Mouse (Mus musculus) layer of hippocampus, adult 11-12 months (tissue): Measurements from ENCODE around the gene Mbip.

Experiments used
- DNase-seq: peaks from one replicate; pipeline ENCODE4 v3.0.0; 2022; ENCODE audit warnings: low spot score

Mbip gene

GRCm38 (mm10) chr12:56345367-56346089 lies at the start of gene Mbip:
Gene Mbip (minus strand): TSS chr12:56345894.
- DNase-seq, result peak; percentile 99

- DNase-seq, result no peak
These were observed 42.0 kb upstream of the Mbip start for GRCm38 (mm10) chr12:56387647-56388205.

GRCm38 (mm10) chr12:56386955-56387646 lies 41.4 kb upstream of the Mbip start:
- DNase-seq, result no peak

- DNase-seq, result no peak
These were observed 851 bp downstream of the Mbip start for GRCm38 (mm10) chr12:56344771-56345314.

DNA sequence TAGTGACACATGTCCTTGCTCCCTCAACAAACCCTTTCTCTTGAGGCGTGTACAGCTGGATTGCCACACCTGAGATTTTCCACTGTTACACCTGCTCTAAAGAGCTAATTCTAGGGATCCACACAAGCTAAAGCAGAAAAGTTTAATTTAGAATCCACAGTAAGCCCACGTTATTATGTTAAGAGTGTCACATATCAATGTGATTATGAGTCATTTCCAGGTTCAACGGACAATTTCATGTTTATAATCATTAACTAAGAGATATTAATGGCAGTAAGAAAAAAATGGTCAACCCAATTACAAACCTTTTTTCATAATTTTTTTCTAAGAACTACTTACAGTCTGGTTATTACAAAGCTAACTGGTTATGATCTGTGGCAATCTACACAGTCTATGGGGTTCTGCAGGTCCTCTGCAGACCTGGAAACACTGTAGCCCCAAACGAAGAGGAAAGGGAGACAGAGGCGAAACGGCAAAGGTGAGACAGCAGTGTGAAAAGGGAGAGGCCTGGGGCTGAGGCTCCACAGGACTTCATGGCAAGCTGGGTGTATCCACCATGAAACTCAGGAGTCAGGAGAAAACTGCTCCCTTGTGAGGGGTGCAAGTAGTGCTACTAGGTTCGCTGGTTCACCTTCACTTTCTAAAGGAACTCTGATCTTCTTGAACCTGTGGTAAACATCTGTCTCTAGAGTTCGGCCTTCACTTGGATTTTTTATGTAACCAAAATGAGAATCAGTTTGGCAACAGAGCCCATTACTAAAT lies 6.2 kb downstream of the Mbip start:
- no peak for DNase-seq

GRCm38 (mm10) chr12:56333461-56333860 lies 12.2 kb downstream of the Mbip start:
- DNase-seq, result no peak

- no peak for DNase-seq
These were observed 13.2 kb downstream of the Mbip start for GRCm38 (mm10) chr12:56332475-56332874.

DNA sequence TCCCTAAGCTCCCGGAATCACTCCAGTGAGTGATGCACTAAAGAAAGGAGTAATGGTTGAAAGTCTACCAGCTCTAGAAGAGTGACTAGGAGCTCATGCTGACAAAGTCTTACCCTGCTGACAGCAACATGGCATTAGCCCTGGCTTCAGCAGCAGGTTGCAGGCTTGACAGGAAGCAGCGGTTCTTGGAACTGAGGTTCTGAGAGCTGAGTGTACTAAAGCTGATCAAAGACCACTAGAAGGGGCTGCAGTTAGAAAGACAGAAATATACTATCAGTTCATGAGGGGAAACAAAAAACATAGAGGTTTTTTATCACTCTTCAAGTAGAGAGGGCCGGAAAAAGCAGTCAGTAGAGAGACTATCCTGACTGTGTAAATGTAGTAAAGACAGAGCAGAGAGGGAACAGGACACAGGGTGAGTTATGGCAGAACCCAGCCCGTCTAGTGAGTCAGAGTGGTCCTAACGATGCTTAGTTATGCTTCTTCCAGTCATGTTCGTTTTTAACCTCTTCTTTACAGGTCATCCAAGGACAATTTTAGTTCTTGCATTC lies 18.2 kb downstream of the Mbip start:
- no peak for DNase-seq

GRCm38 (mm10) chr12:56325851-56326250 lies 19.8 kb downstream of the Mbip start:
- no peak for DNase-seq

- no peak for DNase-seq
These were observed 26.8 kb downstream of the Mbip start for GRCm38 (mm10) chr12:56318941-56319340.

DNA sequence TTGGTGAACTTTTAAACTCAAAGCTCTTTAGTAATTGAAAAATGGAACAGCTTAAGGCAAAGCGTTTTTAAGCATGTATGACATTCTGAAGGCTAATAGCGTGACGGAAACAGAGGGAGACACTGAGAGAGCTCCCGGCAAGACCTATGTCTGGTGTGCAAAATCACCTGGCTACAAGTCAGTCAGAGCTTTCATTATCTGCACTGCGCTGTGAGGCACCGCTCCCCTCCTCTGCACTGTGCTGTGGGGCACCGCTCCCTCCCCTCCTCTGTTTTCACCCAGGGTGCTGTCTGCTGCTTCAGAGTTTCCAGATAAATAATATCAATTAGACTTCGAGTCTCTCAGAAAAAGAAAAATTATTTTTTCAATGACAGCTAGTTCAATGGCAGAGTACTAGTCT lies 27.6 kb downstream of the Mbip start:
- no peak for DNase-seq

DNA sequence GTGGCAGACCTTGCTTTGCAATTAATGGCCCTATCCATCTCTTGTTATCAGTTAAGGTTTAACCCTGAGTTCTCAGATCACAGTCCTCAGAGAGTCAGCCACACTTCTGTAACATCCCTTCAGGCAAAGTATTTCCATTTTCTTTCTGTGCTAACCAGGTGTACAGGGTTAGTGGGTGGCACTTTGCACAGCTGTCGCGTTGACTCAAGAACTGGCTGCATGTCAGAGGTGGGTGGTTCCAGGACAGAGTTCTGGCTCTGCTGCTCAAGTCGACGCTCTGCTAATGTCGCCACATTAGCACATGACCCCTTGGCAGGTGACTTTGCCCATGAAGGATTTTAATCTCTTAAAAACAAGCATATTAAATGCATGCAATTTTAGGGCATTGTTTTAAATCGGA lies 39.9 kb downstream of the Mbip start:
- DNase-seq, result no peak

DNA sequence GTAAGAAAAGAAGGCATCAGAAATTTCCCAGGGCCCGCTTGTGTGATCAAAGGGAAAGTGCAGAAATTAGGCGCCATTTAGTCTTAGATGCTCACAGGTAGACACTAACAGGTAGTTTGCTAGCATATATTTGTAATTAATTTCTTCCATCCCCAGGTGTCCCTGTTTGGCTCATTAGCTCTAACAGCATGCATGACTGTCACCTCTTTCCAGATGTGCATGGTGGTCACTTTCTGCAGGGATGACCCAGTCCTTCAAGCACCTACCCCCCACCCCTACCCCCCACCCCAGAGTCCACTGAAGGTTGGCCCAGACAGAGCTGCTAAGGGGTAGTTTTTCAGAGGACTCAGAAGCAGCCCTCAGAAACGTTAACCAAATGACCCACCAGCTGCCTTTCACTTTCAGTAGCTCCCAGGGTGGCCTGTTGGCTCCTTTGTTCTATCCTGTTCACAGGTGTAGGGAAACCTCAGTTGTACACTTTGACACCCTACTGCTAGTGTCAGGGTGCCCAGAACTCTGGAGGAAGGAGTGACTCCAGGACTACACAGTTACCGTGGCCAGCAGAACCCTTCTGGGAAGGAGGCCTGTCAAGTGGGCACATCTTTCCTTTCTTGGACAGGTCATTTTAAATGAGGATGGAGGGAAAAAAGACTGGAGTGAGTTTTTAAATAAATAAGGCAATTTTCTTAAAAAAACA lies 43.2 kb downstream of the Mbip start:
- no peak for DNase-seq

DNA sequence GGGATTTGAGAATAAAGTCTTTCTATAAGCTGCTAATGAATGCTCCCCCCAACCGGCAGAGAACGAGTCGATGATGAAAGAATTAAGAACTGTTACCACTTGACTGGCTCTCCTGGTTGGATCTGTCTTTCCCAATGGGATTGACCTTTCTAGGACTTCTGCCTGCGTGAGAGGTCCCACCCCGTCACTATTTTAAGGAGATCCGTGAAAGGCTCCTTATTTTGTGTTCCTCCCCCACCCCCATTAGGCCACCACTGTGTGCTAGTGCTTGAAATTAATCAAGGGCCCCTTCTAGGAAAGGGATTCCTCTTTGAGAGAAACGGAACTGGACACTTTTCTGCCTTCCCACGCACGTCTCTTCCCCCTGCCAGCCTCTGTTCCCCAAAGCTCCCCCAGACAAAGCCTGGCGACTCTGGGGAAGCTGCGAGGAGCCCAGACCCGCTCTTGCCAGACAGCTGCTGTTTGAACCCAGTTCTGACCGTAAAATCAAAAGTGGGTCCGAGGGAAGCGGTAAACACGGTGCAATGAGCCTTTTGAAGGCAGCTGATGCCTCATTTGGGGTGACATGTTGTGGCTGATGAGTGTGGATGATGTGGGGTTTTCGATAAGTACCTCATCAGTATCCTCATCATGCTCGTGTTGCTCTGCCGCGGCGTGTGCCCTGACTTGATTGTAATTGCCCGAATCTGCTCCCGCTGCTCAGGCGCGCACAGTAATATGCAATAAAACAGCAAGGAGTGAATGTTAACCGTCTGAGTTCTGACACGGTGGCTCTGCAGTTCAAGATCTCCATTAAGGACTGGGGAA lies 44.0 kb downstream of the Mbip start:
- no peak for DNase-seq

- DNase-seq, result no peak
These were observed 46.1 kb downstream of the Mbip start for GRCm38 (mm10) chr12:56299610-56300009.

- DNase-seq, result no peak
These were observed 46.8 kb downstream of the Mbip start for GRCm38 (mm10) chr12:56298919-56299318.

DNA sequence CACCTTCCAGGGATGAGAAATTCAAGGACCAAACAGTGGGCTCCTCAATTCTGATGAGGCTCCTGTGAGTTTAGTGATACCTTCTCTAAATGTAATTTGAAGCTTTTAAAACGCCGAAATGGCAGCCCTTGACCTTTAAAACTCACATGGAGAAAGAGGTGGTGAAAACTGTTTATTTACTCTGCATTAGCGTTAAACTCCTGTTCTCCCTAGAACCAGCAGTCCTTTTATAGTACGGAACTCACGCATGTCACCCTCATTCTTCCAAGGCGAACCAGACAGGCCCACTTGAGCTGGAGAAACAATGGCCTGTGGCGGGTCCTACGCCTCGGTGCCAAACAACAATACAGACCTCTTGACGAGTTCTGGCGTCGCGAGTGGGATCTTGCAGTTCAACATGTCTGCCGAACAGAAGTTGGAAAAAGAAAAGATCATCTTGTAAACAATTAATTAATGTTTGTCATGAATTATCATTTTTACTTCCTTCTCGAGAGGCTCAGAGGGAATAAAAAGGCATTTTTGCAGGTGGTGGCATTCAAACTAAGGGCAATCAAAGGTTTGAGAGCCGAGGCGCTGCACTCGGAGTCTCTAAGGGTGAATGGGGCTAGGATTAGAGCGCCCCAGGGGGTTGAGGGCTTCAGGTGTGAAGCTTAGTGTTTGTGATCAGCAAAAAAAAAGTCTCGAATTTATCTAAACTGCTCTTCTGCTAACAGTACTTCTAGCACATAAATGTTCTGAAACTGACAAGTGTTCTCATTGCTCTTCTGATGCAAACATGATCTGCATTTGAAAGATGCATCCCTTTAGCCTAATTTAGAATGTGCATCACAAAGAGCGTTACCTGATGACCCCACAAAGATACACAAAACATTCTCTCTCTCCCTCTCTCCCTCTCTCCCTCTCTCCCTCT lies 47.5 kb downstream of the Mbip start:
- no peak for DNase-seq

DNA sequence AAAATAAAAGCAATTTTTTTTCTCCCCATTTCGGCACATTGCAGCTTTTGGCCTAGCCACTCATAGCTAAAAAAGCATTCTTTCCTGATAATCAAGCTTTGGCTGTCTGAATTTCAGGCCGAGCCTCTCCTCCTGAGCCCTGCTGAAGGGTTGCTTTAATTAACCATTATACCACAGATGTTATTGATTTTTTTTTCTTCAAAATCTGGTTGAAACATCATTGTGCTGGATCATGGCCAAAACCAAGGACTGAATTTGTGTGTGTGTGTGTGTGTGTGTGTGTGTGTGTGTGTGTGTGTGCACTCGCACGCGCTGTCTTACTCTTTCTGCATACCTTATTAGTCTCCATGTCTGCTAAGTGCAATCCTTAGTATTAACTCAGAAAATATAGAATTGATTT lies 48.6 kb downstream of the Mbip start:
- no peak for DNase-seq

- no peak for DNase-seq
These were observed 49.2 kb downstream of the Mbip start for GRCm38 (mm10) chr12:56296524-56296923.

- no peak for DNase-seq
These were observed 50.5 kb downstream of the Mbip start for GRCm38 (mm10) chr12:56295160-56295559.
